Mouse (Mus musculus) adrenal gland, adult 18-20 months (tissue): ENCODE results near the gene Mageb16. TPM values are rescaled to one million over a fixed set of nuclear protein-coding genes. Genes with fewer than 3 reads are reported as not detected.

Experiments
- DNase-seq, 2 experiments: peaks; one replicate each; pipeline ENCODE4 v3.0.0; 2021 to 2022; ENCODE audit warnings: low spot score in 2 of 2
- long read RNA-seq, 2 experiments: library from polyadenylated mRNA; stranded (forward); transcript quantifications; one replicate each; pipeline ENCODE4 v2.0.0; 2021
- total RNA-seq, 2 experiments: library from RNA; stranded (reverse); gene quantifications; 1 replicate in 1 of 2; 2 replicates in 1 of 2; pipeline ENCODE4 v1.2.3; 2021

The Mageb16 gene
- not detected for total RNA-seq
- long read RNA-seq, experiment 1: 0 reads
- long read RNA-seq, experiment 2: 0 reads

GRCm38 (mm10) chrX:79671411-79671810 lies at the start of gene Mageb16:
Mageb16 (minus strand) TSS chrX:79671435.
- DNase-seq: no peak

- DNase-seq: peak in 1 of 2 experiments; percentile 5
These were observed 20.1 kb downstream of the Mageb16 start for GRCm38 (mm10) chrX:79651091-79651490.

- no peak for DNase-seq
These were observed 35.8 kb downstream of the Mageb16 start for GRCm38 (mm10) chrX:79635396-79635795.

GRCm38 (mm10) chrX:79606462-79606861 lies 64.8 kb downstream of the Mageb16 start:
- DNase-seq: no peak

Other genes starting within 250 kb of the Mageb16 start
- gene Gm7173, start 154.2 kb downstream of the Mageb16 start, total RNA-seq: under 1 TPM; 0.29 to 0.36 TPM